Mouse (Mus musculus): ENCODE data around the gene Mgat3.

The Mgat3 gene

GRCm38 (mm10) chr15:80181561-80181960 is 8.0 kb downstream of the Mgat3 start:
- no peak for DNase-seq (ENCODE audit: low spot score)

GRCm38 (mm10) chr15:80182072-80182700 is 8.7 kb downstream of the Mgat3 start:
- DNase-seq (ENCODE audit: low spot score), result no peak

GRCm38 (mm10) chr15:80188927-80189326 is 15.4 kb downstream of the Mgat3 start:
- DNase-seq (ENCODE audit: low spot score), result no peak

- no peak for DNase-seq (ENCODE audit: low spot score)
Observed at GRCm38 (mm10) chr15:80190075-80190474, 16.6 kb downstream of the Mgat3 start.

GRCm38 (mm10) chr15:80191585-80192245 is 18.2 kb downstream of the Mgat3 start:
- DNase-seq (ENCODE audit: low spot score), result no peak

GRCm38 (mm10) chr15:80192246-80192585 is 18.7 kb downstream of the Mgat3 start:
- DNase-seq (ENCODE audit: low spot score), result no peak

- DNase-seq (ENCODE audit: low spot score), result no peak
Observed at GRCm38 (mm10) chr15:80192847-80193246, 19.3 kb downstream of the Mgat3 start.

GRCm38 (mm10) chr15:80199556-80199955 is 26.0 kb downstream of the Mgat3 start:
- no peak for DNase-seq (ENCODE audit: low spot score)

GRCm38 (mm10) chr15:80202111-80202775 is 28.7 kb downstream of the Mgat3 start:
- DNase-seq (ENCODE audit: low spot score), result no peak

- DNase-seq (ENCODE audit: low spot score), result no peak
Observed at GRCm38 (mm10) chr15:80203406-80203805, 29.9 kb downstream of the Mgat3 start.

- DNase-seq (ENCODE audit: low spot score), result no peak
Observed at GRCm38 (mm10) chr15:80206057-80206565, 32.6 kb downstream of the Mgat3 start.

GRCm38 (mm10) chr15:80208446-80208845 is 34.9 kb downstream of the Mgat3 start:
- DNase-seq (ENCODE audit: low spot score), result no peak

- no peak for DNase-seq (ENCODE audit: low spot score)
Observed at GRCm38 (mm10) chr15:80213688-80214087, 40.2 kb downstream of the Mgat3 start.

GRCm38 (mm10) chr15:80215716-80216479 is 42.4 kb downstream of the Mgat3 start:
- DNase-seq (ENCODE audit: low spot score), result no peak

- DNase-seq (ENCODE audit: low spot score), result no peak
Observed at GRCm38 (mm10) chr15:80216480-80216820, 42.9 kb downstream of the Mgat3 start.

- no peak for DNase-seq (ENCODE audit: low spot score)
Observed at GRCm38 (mm10) chr15:80217476-80217875, 44.0 kb downstream of the Mgat3 start.

GRCm38 (mm10) chr15:80219211-80219610 is 45.7 kb downstream of the Mgat3 start:
- DNase-seq (ENCODE audit: low spot score), result no peak

- no peak for DNase-seq (ENCODE audit: low spot score)
Observed at GRCm38 (mm10) chr15:80219705-80220657, 46.5 kb downstream of the Mgat3 start.

- DNase-seq (ENCODE audit: low spot score), result no peak
Observed at GRCm38 (mm10) chr15:80221031-80221430, 47.5 kb downstream of the Mgat3 start.

GRCm38 (mm10) chr15:80223751-80224150 is 50.2 kb downstream of the Mgat3 start:
- DNase-seq (ENCODE audit: low spot score), result no peak

- peak; percentile 38 for DNase-seq (ENCODE audit: low spot score)
Observed at GRCm38 (mm10) chr15:80225208-80225607, 51.7 kb downstream of the Mgat3 start.

All from ovary, postnatal 10 days (tissue).